Mouse (Mus musculus) forebrain, embryonic 14.5 days (tissue): ENCODE data around the gene Srrm1. TPM values are rescaled to one million over a fixed set of nuclear protein-coding genes. Genes with fewer than 3 reads are reported as not detected.
A peak's percentile ranks its signal among the peaks of the same experiment; 100 is the strongest.

ENCODE experiments used
- ATAC-seq: fragments of 200-750 bp; cut with Nextera tagmentation; 2 replicates; pipeline ENCODE4 v1.8.0; 2017; ENCODE audit warnings: mild to moderate bottlenecking, moderate library complexity
- DNase-seq: peaks from one replicate; pipeline ENCODE4 v3.0.0-alpha.2; 2015; ENCODE audit warnings: low spot score
- H3K27ac ChIP-seq: fragments of 300-500 bp; sonication (generic); 2 replicates; pipeline ENCODE4 v1.5.1; 2014; ENCODE audit warnings: low read depth, mild to moderate bottlenecking, control low read depth, low read length, moderate library complexity
- H3K27me3 ChIP-seq: fragments of 300-500 bp; sonication (generic); replicated peaks from 2 replicates; pipeline ENCODE4 v1.6.1; 2014; ENCODE audit warnings: low read length, control low read depth, mixed read lengths; ENCODE audit not compliant: control insufficient read depth, insufficient read depth
- H3K36me3 ChIP-seq: fragments of 300-500 bp; sonication (generic); 2 replicates; pipeline ENCODE4 v1.6.1; 2014; ENCODE audit warnings: low read length, control low read depth; ENCODE audit not compliant: control insufficient read depth, insufficient read depth
- H3K4me1 ChIP-seq: fragments of 300-500 bp; sonication (generic); 2 replicates; pipeline ENCODE4 v1.6.1; 2014; ENCODE audit warnings: antibody characterized with exemption, low read length, control low read depth; ENCODE audit not compliant: control insufficient read depth, insufficient read depth
- H3K4me2 ChIP-seq: fragments of 300-500 bp; sonication (generic); 2 replicates; pipeline ENCODE4 v1.6.1; 2014; ENCODE audit warnings: mild to moderate bottlenecking, control low read depth, low read length
- H3K4me3 ChIP-seq: fragments of 300-500 bp; sonication (generic); 2 replicates; pipeline ENCODE4 v1.5.1; 2014; ENCODE audit warnings: low read depth, low read length, control low read depth
- H3K9ac ChIP-seq: fragments of 300-500 bp; sonication (generic); 2 replicates; pipeline ENCODE4 v1.6.1; 2014; ENCODE audit warnings: mild to moderate bottlenecking, low read length, control low read depth, moderate library complexity
- H3K9me3 ChIP-seq: fragments of 300-500 bp; sonication (generic); replicated peaks from 2 replicates; pipeline ENCODE4 v1.6.1; 2016; ENCODE audit warnings: low read length, control low read depth, mixed read lengths; ENCODE audit not compliant: control insufficient read depth
- WGBS: fragments of 180-500 bp; shearing (Covaris S2); extraction: QIAGEN DNeasy Blood & Tissue Kit; methylation state at CpG from one replicate; pipeline ENCODE4 v1.1.7; 2014; 5-methylcytosine and 5-hydroxymethylcytosine counted together
- polyA plus RNA-seq: library from polyadenylated mRNA; unstranded; fragments of >200 nt; fragmentation: Nextera tagmentation; extraction: Ambion mirVana; gene quantifications from 2 replicates; pipeline ENCODE4 v1.2.1, GENCODE M21; 2014

The Srrm1 gene
- polyA plus RNA-seq: 129 and 152 TPM in 2 replicates

GRCm38 (mm10) chr4:135353066-135353793, at the start of gene Srrm1:
Srrm1 (minus strand) TSS chr4:135353321.
- Histone ChIP-seq H3K27me3 (no peaks in the 10 kb centered on the region), H3K9ac (peak within 1 kb of the TSS; percentile 97), H3K4me1 (peaks cover 8% of the 10 kb centered on the region), H3K9me3 (no peaks in the 10 kb centered on the region), H3K4me2 (peak within 1 kb of the TSS; percentile 80), H3K27ac (peak within 1 kb of the TSS; percentile 96), H3K4me3 (peak within 1 kb of the TSS; percentile 98), H3K36me3 (no peaks in the 10 kb centered on the region)
- whole genome bisulfite sequencing: under 1% methylated on average over 69 of the region's 69 CpGs
- DNase-seq (peak; percentile 99), ATAC-seq (peak; percentile 95)

- Histone ChIP-seq H3K4me1 (no peaks in the 10 kb centered on the region), H3K9ac (no peak overlapping the region), H3K27ac (no peak overlapping the region), H3K4me3 (no peak overlapping the region), H3K27me3 (peaks cover 18% of the 10 kb centered on the region), H3K9me3 (no peaks in the 10 kb centered on the region), H3K36me3 (no peaks in the 10 kb centered on the region), H3K4me2 (no peak overlapping the region)
- ATAC-seq (no peak), DNase-seq (no peak)
- 8% methylated on average over 7 of the region's 7 CpGs for WGBS
These were observed 48.8 kb upstream of the Srrm1 start for GRCm38 (mm10) chr4:135401881-135402280.

GRCm38 (mm10) chr4:135397991-135398390, 44.9 kb upstream of the Srrm1 start, which contains the start of gene Ncmap:
Ncmap (minus strand) TSS chr4:135398227.
- Histone ChIP-seq H3K36me3 (no peaks in the 10 kb centered on the region), H3K4me1 (no peaks in the 10 kb centered on the region), H3K27ac (no peak within 1 kb of the TSS), H3K9me3 (no peaks in the 10 kb centered on the region), H3K27me3 (peaks cover 18% of the 10 kb centered on the region), H3K4me2 (peak within 1 kb of the TSS; percentile 50), H3K4me3 (peak within 1 kb of the TSS; percentile 23), H3K9ac (peak within 1 kb of the TSS; percentile 41)
- ATAC-seq: no peak
- DNase-seq: no peak
- under 1% methylated on average over 27 of the region's 29 CpGs for WGBS

DNA sequence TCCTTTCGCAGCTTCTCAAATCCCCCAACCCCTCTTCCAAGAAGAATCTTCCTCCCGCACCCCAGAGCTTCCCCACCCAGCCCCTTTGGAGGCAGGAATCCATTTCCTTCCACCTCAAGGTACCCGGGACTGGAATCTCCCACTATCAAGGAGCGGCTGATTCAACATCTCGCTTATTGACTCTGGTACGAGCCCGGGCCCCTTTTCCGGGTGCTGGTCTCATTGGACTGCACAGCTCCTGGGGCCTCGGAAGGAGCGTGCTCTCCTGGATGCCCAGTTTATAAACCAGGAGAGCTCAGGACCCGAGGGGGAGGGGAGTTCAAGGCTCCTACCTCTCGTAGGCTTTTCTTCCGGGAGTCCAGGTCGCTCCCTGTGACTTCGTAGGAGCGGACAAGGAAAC, 44.4 kb upstream of the Srrm1 start:
- H3K27me3 ChIP-seq: peaks cover 18% of the 10 kb centered on the region
- H3K27ac ChIP-seq: no peak overlapping the region
- peak overlapping the region; percentile 41 for H3K9ac ChIP-seq

DNA sequence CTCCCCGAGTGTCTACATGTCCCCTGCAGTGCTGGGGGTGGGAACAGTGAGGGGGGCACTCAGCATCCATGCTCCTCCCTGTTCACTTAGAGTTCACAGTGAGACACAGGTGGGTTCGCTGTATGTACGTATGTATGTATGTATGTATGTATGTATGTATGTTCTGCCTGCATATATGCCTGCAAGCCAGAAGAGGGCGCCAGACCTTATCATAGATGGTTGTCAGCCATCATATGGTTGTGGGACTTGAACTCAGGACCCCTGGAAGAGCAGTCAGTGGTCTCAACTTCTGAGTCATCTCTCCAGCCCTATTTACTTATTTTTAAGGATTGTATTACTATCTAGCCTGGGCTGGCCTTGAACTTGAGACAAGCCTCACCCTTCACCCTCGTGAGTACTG, 43.2 kb upstream of the Srrm1 start:
- ATAC-seq: no peak
- H3K4me3 ChIP-seq: no peak overlapping the region
- H3K9ac ChIP-seq: no peak overlapping the region
- H3K9me3 ChIP-seq: no peaks in the 10 kb centered on the region
- DNase-seq: no peak
- H3K27ac ChIP-seq: no peak overlapping the region
- peaks cover 18% of the 10 kb centered on the region for H3K27me3 ChIP-seq
- H3K4me2 ChIP-seq: no peak overlapping the region
- 90% methylated on average over 5 of the region's 5 CpGs for WGBS
- H3K4me1 ChIP-seq: no peaks in the 10 kb centered on the region
- no peaks in the 10 kb centered on the region for H3K36me3 ChIP-seq

More for the DNA sequence above, 44.4 kb upstream of the Srrm1 start:
- Histone ChIP-seq H3K4me3 (peak overlapping the region; percentile 23), H3K4me2 (peak overlapping the region; percentile 50), H3K4me1 (no peaks in the 10 kb centered on the region), H3K36me3 (no peaks in the 10 kb centered on the region), H3K9me3 (no peaks in the 10 kb centered on the region)
- WGBS: 4% methylated on average over 16 of the region's 16 CpGs
- DNase-seq (no peak), ATAC-seq (no peak)

GRCm38 (mm10) chr4:135395375-135395774, 42.3 kb upstream of the Srrm1 start:
- no peaks in the 10 kb centered on the region for H3K36me3 ChIP-seq
- WGBS: 76% methylated on average over 4 of the region's 4 CpGs
- ATAC-seq: no peak

GRCm38 (mm10) chr4:135394666-135395065, 41.5 kb upstream of the Srrm1 start:
- Histone ChIP-seq H3K9me3 (no peaks in the 10 kb centered on the region), H3K4me1 (no peaks in the 10 kb centered on the region), H3K36me3 (no peaks in the 10 kb centered on the region), H3K27me3 (peaks cover 18% of the 10 kb centered on the region), H3K4me2 (no peak overlapping the region), H3K27ac (no peak overlapping the region), H3K4me3 (no peak overlapping the region), H3K9ac (no peak overlapping the region)
- DNase-seq (no peak), ATAC-seq (no peak)
- WGBS: 76% methylated on average over 7 of the region's 7 CpGs

More at GRCm38 (mm10) chr4:135395375-135395774, 42.3 kb upstream of the Srrm1 start:
- Histone ChIP-seq H3K27ac (no peak overlapping the region), H3K9me3 (no peaks in the 10 kb centered on the region), H3K4me3 (no peak overlapping the region), H3K9ac (no peak overlapping the region), H3K4me1 (no peaks in the 10 kb centered on the region), H3K27me3 (peaks cover 18% of the 10 kb centered on the region), H3K4me2 (no peak overlapping the region)
- no peak for DNase-seq

GRCm38 (mm10) chr4:135393381-135393780, 40.3 kb upstream of the Srrm1 start:
- no peaks in the 10 kb centered on the region for H3K36me3 ChIP-seq
- H3K27ac ChIP-seq: no peak overlapping the region
- WGBS: 82% methylated on average over 6 of the region's 6 CpGs
- peaks cover 10% of the 10 kb centered on the region for H3K27me3 ChIP-seq
- DNase-seq: no peak
- no peak overlapping the region for H3K9ac ChIP-seq
- no peaks in the 10 kb centered on the region for H3K9me3 ChIP-seq
- H3K4me1 ChIP-seq: no peaks in the 10 kb centered on the region
- no peak overlapping the region for H3K4me3 ChIP-seq
- no peak overlapping the region for H3K4me2 ChIP-seq
- ATAC-seq: no peak

GRCm38 (mm10) chr4:135392801-135393200, 39.7 kb upstream of the Srrm1 start:
- Histone ChIP-seq H3K36me3 (no peaks in the 10 kb centered on the region), H3K4me2 (no peak overlapping the region), H3K4me1 (no peaks in the 10 kb centered on the region), H3K27ac (no peak overlapping the region), H3K27me3 (peaks cover 4% of the 10 kb centered on the region; the same call in 1 of the 2 replicates), H3K4me3 (no peak overlapping the region), H3K9ac (no peak overlapping the region), H3K9me3 (no peaks in the 10 kb centered on the region)
- ATAC-seq: no peak
- no peak for DNase-seq
- 77% methylated on average over 3 of the region's 3 CpGs for WGBS
